Mouse (Mus musculus) cerebellum, postnatal 10 days (tissue): ENCODE measurements around the gene Zfp217.
A peak's percentile ranks its signal among the peaks of the same experiment; 100 is the strongest.

Experiments used
- DNase-seq, 2 experiments: peaks; one replicate each; pipeline ENCODE4 v3.0.0; 2021; ENCODE audit warnings: mixed read lengths in 2 of 2

The Zfp217 gene

GRCm38 (mm10) chr2:170091563-170092443 lies 56.1 kb downstream of the Zfp217 start:
- DNase-seq, result no peak

- DNase-seq, result peak in 1 of 2 experiments; percentile 25
Measured at GRCm38 (mm10) chr2:170078442-170079017, 69.4 kb downstream of the Zfp217 start.

GRCm38 (mm10) chr2:170078041-170078440 lies 69.9 kb downstream of the Zfp217 start:
- no peak for DNase-seq

- DNase-seq, result no peak
Measured at GRCm38 (mm10) chr2:170076941-170077490, 70.9 kb downstream of the Zfp217 start.

GRCm38 (mm10) chr2:170070641-170071241 lies 77.2 kb downstream of the Zfp217 start:
- DNase-seq, result peak; percentile 23 to 53

- no peak for DNase-seq
Measured at GRCm38 (mm10) chr2:170069976-170070375, 77.9 kb downstream of the Zfp217 start.

- DNase-seq, result no peak
Measured at GRCm38 (mm10) chr2:170062378-170062777, 85.5 kb downstream of the Zfp217 start.

- DNase-seq, result peak; percentile 52 to 68
Measured at GRCm38 (mm10) chr2:170060066-170060465, 87.8 kb downstream of the Zfp217 start.

GRCm38 (mm10) chr2:170058774-170059173 lies 89.1 kb downstream of the Zfp217 start:
- peak; percentile 83 to 90 for DNase-seq
